Mouse (Mus musculus): ENCODE results near the gene Psapl1.

GRCm38 (mm10) chr5:36195436-36195835, 8.4 kb upstream of the Psapl1 start:
- TF ChIP-seq CTCF (IDR thresholded peaks at IDR 0.05; ENCODE audit: control insufficient read depth, insufficient read depth, insufficient read length) (no peak), MYOD1 (IDR thresholded peaks at IDR 0.05; ENCODE audit: control insufficient read depth, insufficient read length, low read depth) (no peak), MAX (IDR thresholded peaks at IDR 0.05) (no peak), USF1 (IDR thresholded peaks at IDR 0.05; ENCODE audit: low read depth) (no peak)

All from C2C12 (cell line).